Mouse (Mus musculus): ENCODE results near the gene Arid1b. TPM values are rescaled to one million over a fixed set of nuclear protein-coding genes. Genes with fewer than 3 reads are reported as not detected.

Arid1b gene
- total RNA-seq, 1 experiment = 9.2 TPM

GRCm38 (mm10) chr17:5255618-5255933 is 261.4 kb downstream of the Arid1b start:
- no peak for DNase-seq (ENCODE audit: low read depth, low spot score)
- H3K36me3 ChIP-seq (ENCODE audit: control insufficient read depth, insufficient read depth, low read length, poor library complexity, severe bottlenecking) = no peaks in the 10 kb centered on the region; the same call in 1 of the 2 replicates
- no peaks in the 10 kb centered on the region for H3K9me3 ChIP-seq (ENCODE audit: control insufficient read depth, insufficient read depth, low read depth, low read length)
- H3K4me1 ChIP-seq (ENCODE audit: control insufficient read depth in 2 of 2, insufficient read depth in 2 of 2, low read length in 2 of 2, poor library complexity in 1 of 2) = peaks cover 0 to 5% of the 10 kb centered on the region in 2 experiments; a peak in 3 of 4 replicates
- in situ Hi-C loops (cut with MboI; ENCODE audit: low sequenced_read_pairs in 2 of 2, unreplicated experiment in 2 of 2) = no loop called here
- no peak overlapping the region for H3K9ac ChIP-seq (ENCODE audit: insufficient read depth, low read depth, low read length, poor library complexity, severe bottlenecking)
- TF ChIP-seq ZNF384 (IDR thresholded peaks at IDR 0.05; ENCODE audit: low read depth, low read length) (no peak), MAFK (IDR thresholded peaks at IDR 0.05; ENCODE audit: insufficient read depth, low read depth, low read length) (no peak), ZC3H11A (IDR thresholded peaks at IDR 0.05; ENCODE audit: borderline replicate concordance, low read depth, low read length) (no peak), CHD2 (IDR thresholded peaks at IDR 0.05; ENCODE audit: low read depth, low read length) (no peak), HCFC1 (IDR thresholded peaks at IDR 0.05; ENCODE audit: borderline replicate concordance, insufficient read depth, low read length) (no peak)
- H3K4me3 ChIP-seq (ENCODE audit: insufficient read depth in 1 of 2, low read depth in 1 of 2, low read length in 2 of 2, poor library complexity in 1 of 2, severe bottlenecking in 1 of 2) = no peak overlapping the region
- H3K27ac ChIP-seq (ENCODE audit: insufficient read depth, low read depth, low read length, poor library complexity, severe bottlenecking) = no peak overlapping the region; the same call in 1 of the 2 replicates

GRCm38 (mm10) chr17:5258978-5259377 is 264.8 kb downstream of the Arid1b start:
- H3K4me1 ChIP-seq (ENCODE audit: control insufficient read depth in 2 of 2, insufficient read depth in 2 of 2, low read length in 2 of 2, poor library complexity in 1 of 2) = peaks cover 0 to 7% of the 10 kb centered on the region in 2 experiments; a peak in 3 of 4 replicates
- no peak overlapping the region for H3K4me3 ChIP-seq (ENCODE audit: insufficient read depth in 1 of 2, low read depth in 1 of 2, low read length in 2 of 2, poor library complexity in 1 of 2, severe bottlenecking in 1 of 2)
- TF ChIP-seq HCFC1 (IDR thresholded peaks at IDR 0.05; ENCODE audit: borderline replicate concordance, insufficient read depth, low read length) (no peak), ZC3H11A (IDR thresholded peaks at IDR 0.05; ENCODE audit: borderline replicate concordance, low read depth, low read length) (no peak), CHD2 (IDR thresholded peaks at IDR 0.05; ENCODE audit: low read depth, low read length) (no peak), ZNF384 (IDR thresholded peaks at IDR 0.05; ENCODE audit: low read depth, low read length) (no peak), MAFK (IDR thresholded peaks at IDR 0.05; ENCODE audit: insufficient read depth, low read depth, low read length) (no peak)
- no peak overlapping the region for H3K27ac ChIP-seq (ENCODE audit: insufficient read depth, low read depth, low read length, poor library complexity, severe bottlenecking)
- H3K9me3 ChIP-seq (ENCODE audit: control insufficient read depth, insufficient read depth, low read depth, low read length) = no peaks in the 10 kb centered on the region
- in situ Hi-C loops (cut with MboI; ENCODE audit: low sequenced_read_pairs in 2 of 2, unreplicated experiment in 2 of 2) = no loop called here
- DNase-seq (ENCODE audit: low read depth, low spot score) = no peak
- H3K36me3 ChIP-seq (ENCODE audit: control insufficient read depth, insufficient read depth, low read length, poor library complexity, severe bottlenecking) = no peaks in the 10 kb centered on the region; the same call in 1 of the 2 replicates
- H3K9ac ChIP-seq (ENCODE audit: insufficient read depth, low read depth, low read length, poor library complexity, severe bottlenecking) = no peak overlapping the region

GRCm38 (mm10) chr17:5261131-5261651 is 267.1 kb downstream of the Arid1b start:
- H3K9ac ChIP-seq (ENCODE audit: insufficient read depth, low read depth, low read length, poor library complexity, severe bottlenecking) = no peak overlapping the region
- H3K4me3 ChIP-seq (ENCODE audit: insufficient read depth in 1 of 2, low read depth in 1 of 2, low read length in 2 of 2, poor library complexity in 1 of 2, severe bottlenecking in 1 of 2) = no peak overlapping the region
- H3K9me3 ChIP-seq (ENCODE audit: control insufficient read depth, insufficient read depth, low read depth, low read length) = no peaks in the 10 kb centered on the region
- no peak for TF ChIP-seq ZC3H11A (IDR thresholded peaks at IDR 0.05; ENCODE audit: borderline replicate concordance, low read depth, low read length)
- no peak for TF ChIP-seq CHD2 (IDR thresholded peaks at IDR 0.05; ENCODE audit: low read depth, low read length)
- TF ChIP-seq HCFC1 (IDR thresholded peaks at IDR 0.05; ENCODE audit: borderline replicate concordance, insufficient read depth, low read length) = no peak
- no peak for TF ChIP-seq MAFK (IDR thresholded peaks at IDR 0.05; ENCODE audit: insufficient read depth, low read depth, low read length)
- no peak for TF ChIP-seq ZNF384 (IDR thresholded peaks at IDR 0.05; ENCODE audit: low read depth, low read length)
- H3K36me3 ChIP-seq (ENCODE audit: control insufficient read depth, insufficient read depth, low read length, poor library complexity, severe bottlenecking) = no peaks in the 10 kb centered on the region; the same call in 1 of the 2 replicates
- H3K4me1 ChIP-seq (ENCODE audit: control insufficient read depth in 2 of 2, insufficient read depth in 2 of 2, low read length in 2 of 2, poor library complexity in 1 of 2) = peaks cover 0 to 7% of the 10 kb centered on the region in 2 experiments; a peak in 3 of 4 replicates
- no peak for DNase-seq (ENCODE audit: low read depth, low spot score)
- in situ Hi-C loops (cut with MboI; ENCODE audit: low sequenced_read_pairs in 2 of 2, unreplicated experiment in 2 of 2) = no loop called here
- no peak overlapping the region for H3K27ac ChIP-seq (ENCODE audit: insufficient read depth, low read depth, low read length, poor library complexity, severe bottlenecking)

- Histone ChIP-seq H3K36me3 (ENCODE audit: control insufficient read depth, insufficient read depth, low read length, poor library complexity, severe bottlenecking) (no peaks in the 10 kb centered on the region; the same call in 1 of the 2 replicates), H3K4me3 (ENCODE audit: insufficient read depth in 1 of 2, low read depth in 1 of 2, low read length in 2 of 2, poor library complexity in 1 of 2, severe bottlenecking in 1 of 2) (no peak overlapping the region), H3K4me1 (ENCODE audit: control insufficient read depth in 2 of 2, insufficient read depth in 2 of 2, low read length in 2 of 2, poor library complexity in 1 of 2) (peaks cover 0 to 7% of the 10 kb centered on the region in 2 experiments; a peak in 3 of 4 replicates), H3K9ac (ENCODE audit: insufficient read depth, low read depth, low read length, poor library complexity, severe bottlenecking) (no peak overlapping the region), H3K9me3 (ENCODE audit: control insufficient read depth, insufficient read depth, low read depth, low read length) (no peaks in the 10 kb centered on the region), H3K27ac (ENCODE audit: insufficient read depth, low read depth, low read length, poor library complexity, severe bottlenecking) (no peak overlapping the region)
- TF ChIP-seq CHD2 (IDR thresholded peaks at IDR 0.05; ENCODE audit: low read depth, low read length) (no peak), ZNF384 (IDR thresholded peaks at IDR 0.05; ENCODE audit: low read depth, low read length) (no peak), ZC3H11A (IDR thresholded peaks at IDR 0.05; ENCODE audit: borderline replicate concordance, low read depth, low read length) (no peak), MAFK (IDR thresholded peaks at IDR 0.05; ENCODE audit: insufficient read depth, low read depth, low read length) (no peak), HCFC1 (IDR thresholded peaks at IDR 0.05; ENCODE audit: borderline replicate concordance, insufficient read depth, low read length) (no peak)
- in situ Hi-C loops (cut with MboI; ENCODE audit: low sequenced_read_pairs in 2 of 2, unreplicated experiment in 2 of 2) = no loop called here
- no peak for DNase-seq (ENCODE audit: low read depth, low spot score)
Measured at GRCm38 (mm10) chr17:5261874-5262605, 267.9 kb downstream of the Arid1b start.

All from ES-E14 (cell line).